Mouse (Mus musculus) spleen, postnatal 10 days (tissue): ENCODE data around the gene Gnat3.
"Not testable (repeated sequence)": the region's sequence is repeated elsewhere in the genome, so short reads cannot be mapped to it uniquely, and the experiment has no call there.

Experiments used
- DNase-seq, 2 experiments: peaks; one replicate each; pipeline ENCODE4 v3.0.0; 2021 to 2022; ENCODE audit warnings: low spot score in 2 of 2

Gene Gnat3

DNA sequence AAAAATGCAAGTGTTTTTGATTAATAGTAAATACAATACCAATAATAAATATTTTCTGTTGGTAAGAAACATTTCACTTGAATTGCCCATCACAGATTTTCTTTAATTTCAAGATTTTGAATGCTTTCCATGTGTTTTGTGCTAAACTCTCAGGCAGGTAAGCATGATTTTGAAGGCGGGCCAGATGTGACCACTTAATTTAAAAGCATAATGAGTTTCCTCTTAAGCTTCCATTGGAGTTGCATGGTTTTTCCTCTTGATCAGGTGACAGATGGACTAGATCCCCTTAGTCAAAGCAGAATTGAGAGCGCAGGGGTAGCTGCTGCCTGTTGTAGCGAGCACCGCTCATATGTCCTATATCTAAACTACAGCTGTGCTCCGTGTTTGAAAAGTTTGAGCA is at the start of gene Gnat3:
Gnat3 (plus strand) TSS at position 301 of the 400 bp plus-strand sequence.
- no peak for DNase-seq

DNA sequence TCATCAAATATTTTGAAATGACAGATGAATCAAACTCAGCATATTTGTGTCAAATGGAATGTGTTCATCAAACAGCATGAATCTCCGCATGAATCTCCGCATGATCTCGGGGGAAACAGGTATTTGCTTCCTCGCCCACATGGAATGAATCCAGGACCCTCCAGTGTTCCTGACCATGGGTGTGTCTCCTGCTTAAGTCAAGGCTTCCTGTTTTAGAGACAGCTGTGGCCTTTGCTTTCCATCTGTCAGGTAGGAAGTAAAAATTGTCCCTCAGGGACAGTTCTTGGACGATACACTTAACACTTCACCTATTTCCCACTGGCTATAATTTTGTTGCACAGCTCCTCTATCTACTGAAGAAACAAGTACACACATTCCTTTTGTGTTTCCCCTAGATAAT is 43.4 kb upstream of the Gnat3 start:
- DNase-seq, result no peak

DNA sequence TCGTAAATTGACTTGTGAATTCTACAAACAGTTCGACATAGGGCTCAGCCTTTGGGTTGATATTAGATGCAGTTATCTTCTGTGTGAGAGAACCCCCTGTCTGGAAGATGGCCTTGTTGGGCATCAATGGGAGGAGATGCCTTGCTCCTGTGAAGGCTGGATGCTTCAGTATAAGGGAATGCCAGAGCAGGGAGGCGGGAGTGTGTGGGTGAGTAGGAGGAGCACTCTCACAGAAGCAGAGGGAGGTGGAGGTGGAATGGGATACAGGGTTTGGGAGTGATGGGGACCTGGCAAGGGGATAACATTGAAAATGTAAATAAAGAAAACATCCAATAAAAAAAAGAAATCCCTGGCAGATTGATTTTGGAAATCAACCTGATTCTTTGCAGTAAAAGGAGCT is 38.7 kb upstream of the Gnat3 start:
- no peak for DNase-seq

DNA sequence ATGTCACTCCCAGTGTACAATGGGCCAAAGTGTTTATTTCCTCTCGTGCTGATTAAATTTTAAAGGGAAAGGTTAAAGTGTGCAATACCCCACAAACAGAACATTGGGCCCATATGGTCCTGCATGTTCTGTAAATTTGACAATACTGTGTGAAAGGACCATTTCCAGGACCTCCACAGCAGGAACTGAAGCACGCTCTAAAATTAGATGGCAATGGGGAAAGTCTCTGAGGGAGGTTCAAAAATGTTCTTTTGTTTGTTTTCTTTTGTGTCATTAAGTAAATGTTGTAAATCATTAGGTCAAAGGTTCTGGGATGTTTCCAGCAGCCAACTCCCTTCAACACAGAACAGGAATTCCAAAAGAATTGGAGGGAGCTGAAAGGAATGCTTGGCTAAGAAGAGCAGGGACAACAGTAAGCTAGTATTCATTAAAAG is 38.2 kb upstream of the Gnat3 start:
- no peak for DNase-seq

DNA sequence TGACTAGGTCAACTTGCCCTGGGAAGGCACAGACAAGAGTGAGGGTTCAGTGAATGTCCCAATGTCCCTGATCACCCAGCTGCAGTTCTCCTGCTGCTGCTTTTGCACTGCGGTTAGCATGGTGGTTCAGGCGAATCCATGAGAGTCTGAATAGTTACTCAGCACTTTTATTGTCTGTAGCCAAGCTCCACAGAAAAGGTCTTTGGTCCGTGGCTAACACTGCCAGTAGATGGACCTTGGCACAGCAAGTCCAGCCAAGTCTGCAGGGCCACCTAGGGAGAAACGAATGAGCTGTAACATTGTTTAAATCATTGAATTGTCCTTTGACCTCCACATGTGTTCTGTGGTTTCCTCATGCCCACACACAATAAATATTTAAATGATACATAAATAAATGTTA is 33.9 kb upstream of the Gnat3 start:
- DNase-seq, result no peak

DNA sequence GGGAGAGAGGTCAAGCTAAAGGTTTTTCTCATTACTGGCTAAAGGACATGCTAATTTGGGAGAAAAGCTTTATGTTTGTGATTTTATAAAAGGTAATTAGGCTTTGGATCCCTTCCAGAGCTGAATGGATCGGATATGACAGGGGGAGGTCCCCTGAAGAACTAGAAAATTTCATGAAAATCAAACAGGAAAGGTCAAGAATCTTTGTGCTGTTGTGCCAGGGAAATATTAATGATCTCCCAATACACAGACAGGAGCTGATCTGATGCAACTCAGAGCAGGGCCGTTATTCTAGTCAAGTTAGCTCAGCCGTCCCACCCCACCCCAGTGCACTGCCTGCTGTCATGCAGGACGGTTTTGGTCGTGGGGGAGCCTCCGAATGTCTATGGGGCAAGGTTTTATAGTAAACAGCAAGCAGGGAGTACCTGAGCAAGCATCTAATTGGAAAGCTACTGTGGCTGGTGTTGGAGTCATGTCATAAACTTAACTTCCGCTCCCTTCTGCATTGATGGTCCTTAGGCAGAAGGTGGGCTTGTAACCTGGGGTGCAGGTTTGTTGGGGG is 33.3 kb upstream of the Gnat3 start:
- DNase-seq, result no peak

DNA sequence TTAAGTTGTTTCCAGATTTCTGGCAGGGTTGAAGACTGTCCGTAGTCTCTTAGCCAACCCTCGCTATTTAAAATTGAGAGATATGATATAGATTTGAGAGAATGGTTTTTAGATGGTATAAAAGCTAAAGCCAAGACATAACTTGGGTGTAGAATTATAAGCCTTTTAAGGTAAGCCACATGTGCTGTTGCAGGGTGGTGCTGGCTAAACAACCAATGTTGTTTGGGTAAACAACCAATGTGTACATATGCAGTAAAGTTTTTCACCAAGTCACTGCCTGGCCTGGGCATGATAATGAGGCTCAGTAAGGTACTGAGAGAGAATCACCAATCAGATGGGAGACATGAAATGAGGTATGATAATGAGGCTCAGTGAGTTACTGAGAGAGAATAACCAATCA is 30.8 kb upstream of the Gnat3 start:
- not testable (repeated sequence) for DNase-seq

DNA sequence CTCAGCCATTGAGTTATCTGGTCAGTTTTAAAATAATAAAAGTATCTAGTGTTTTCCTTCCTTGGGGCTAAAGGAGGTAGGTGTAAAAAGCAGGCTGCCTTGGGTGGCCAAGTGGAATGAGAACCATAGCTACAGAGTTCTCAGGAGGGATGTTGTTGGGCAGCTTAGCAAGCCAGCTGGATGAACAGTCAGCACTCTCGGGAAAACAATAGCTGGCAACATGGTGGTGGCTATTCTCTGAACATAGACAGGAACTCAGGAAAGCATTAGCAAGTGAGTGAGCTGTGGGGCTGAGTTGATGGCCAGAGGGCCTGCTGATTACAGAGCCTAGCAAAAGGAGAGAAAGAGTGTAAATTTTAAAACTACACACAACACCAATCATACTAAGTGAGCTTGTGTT is 27.8 kb upstream of the Gnat3 start:
- DNase-seq, result no peak

DNA sequence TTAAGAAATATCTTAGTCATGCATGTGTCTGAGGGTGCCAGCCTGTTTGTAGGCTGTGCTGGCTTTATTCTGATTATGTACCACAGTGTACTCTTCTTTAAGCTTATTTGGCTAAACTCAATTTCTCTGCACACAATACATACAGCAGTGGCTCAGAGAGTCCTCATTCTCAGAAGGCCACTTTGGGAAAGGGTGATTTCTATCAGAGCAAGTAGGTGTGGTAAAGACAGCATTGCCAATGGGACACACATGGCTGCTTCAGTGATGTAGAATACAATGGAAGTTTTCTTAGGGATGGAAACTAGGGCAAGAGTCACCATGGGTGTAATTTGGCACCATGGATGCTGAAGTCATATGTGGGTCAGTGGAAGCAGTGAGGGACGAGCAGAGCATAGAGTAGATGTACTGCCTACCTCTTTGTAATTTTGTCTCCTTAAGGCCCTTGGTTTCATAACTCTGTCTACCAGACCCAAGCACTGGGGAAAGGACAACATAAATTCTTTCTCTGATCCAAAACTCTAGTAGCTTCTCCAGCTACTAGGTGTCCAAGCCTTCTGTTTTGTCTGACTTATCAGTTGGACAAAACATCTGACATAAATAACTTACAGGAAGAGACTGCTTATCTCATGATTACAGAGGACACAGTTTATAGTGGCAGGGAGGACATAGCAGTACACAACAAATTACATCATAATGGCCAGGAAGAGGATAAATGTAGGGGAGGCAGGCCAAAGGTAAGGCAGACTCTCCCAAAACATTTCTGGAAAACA is 24.0 kb upstream of the Gnat3 start:
- DNase-seq, result no peak

DNA sequence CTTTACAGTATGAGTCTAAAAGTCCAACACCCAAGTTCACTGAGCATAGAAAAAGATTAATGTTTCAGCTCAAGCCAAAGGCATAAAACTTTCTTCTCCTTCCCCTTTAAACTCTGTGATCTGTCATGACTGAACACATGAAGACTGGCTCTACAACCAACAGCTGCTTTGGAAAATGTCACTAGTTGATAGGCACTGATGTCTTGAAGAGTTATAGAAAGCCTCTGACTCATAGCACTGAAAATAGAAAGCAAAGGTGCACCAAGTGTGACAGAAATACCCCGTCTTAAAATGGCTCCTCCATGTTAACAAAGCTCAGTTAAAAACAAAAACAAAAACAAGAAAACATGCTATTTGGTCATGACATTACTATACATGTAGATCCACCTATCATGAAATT is 5.9 kb upstream of the Gnat3 start:
- DNase-seq, result no peak

DNA sequence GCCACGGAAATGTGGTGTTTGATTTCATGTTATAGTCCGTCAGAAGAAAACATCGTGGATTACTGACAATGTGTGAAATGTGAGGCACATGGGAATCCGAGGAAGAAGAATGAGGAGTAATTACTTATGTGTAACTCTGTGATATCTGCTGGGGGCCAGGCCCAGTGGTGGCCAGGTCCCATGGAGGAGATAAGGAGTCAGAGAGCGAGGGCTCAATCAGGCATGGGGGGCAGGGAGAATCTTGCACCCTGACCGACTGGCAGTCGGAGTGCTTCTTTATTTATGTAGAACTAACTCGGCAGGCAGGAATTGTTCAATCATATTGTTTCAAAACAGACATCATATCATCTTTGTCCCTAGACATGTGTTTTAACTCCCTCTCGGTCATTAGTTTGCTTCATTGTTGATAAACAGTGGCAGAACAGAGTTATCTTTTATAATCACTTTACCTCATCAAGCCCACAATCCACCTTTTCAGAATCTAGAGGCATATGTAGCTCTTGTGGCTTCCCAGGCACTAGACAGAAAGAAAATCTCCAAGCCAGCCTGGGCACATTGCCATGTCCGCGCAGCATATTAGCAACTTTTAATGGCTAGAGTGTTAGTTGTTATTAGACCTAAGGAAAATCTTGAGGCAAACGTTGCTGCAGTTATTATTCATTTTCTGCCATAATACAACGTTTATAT is 7.5 kb downstream of the Gnat3 start:
- no peak for DNase-seq

DNA sequence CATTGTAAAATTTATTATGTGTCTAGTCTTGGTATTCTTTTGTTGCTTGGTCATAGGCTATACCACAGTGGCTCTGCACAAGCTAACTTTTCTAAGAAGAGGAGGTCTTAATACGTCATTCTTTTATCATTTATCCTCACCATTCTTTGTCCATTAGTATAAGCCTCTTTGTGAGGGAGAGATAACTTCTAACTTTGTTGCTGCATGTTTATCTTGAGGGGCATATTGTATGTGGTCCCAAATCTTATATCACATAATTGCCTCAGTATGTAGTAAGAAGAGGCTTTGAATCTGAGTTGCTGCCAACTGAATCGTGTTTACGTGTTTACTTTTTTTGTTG is 8.0 kb downstream of the Gnat3 start:
- no peak for DNase-seq

DNA sequence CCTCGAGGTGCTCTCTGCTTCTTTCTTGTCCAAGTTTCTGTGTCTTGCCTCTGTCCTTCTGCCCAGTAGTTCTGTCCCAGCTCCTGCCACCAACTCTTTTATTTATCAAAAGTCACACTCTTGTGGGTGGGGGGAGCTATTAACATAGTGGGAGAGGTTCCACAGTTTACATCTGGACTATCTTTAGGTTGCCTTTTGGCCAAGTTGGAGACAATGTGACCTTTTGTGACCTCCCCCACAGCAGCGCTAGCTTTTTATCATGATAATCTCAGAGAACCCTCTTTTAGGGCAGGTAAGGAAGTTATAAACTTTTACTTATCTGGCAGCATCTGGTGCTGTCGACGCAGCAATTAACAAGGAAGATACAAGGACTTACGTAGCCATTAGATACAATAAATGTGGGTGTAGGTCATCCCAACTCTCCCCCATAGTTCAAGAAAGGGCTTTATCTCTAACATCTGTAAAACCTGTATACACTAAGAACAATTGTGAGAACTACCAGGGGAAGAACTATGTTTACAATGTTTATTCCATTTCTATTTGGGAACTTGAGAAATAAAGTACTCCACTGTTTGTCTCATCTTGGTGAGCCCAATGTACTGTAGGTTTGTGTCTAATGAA is 18.3 kb downstream of the Gnat3 start:
- DNase-seq, result no peak

DNA sequence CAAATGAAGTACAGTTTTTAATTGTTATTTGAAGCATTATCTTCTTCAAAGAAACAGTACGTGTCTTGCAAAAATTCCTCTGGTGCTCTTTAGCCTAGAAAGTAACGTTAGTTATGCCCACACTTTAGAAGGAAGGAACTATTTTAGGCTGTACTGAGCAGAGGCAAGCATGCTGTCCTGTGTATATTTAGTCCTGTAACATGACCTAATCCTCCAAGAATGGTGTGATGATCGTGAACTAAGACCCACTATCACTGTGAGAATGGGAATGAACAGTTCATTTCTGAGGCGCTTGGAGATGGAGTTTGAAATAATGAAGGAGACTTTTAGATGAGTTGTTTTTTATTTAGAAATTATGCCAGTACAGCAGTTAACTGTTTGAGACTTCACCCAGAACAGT is 20.4 kb downstream of the Gnat3 start:
- DNase-seq, result no peak

DNA sequence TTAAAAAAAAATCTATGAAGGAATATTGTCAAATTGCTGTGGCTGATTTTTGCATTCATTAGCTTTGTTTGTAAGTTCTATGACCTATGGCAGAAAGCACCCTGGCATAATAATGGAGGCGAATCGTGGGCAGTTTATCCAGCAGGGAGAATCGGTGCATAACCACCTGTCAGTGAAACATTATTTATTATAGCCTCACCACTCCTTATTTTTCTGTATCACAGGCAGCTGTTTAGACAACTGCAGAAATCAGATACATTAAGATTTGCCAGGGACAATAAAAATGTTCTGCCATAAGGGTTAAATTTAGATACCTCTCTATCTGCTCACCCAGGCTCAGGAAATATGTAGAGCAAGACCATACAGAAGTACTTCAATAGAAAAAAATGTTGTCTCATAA is 22.2 kb downstream of the Gnat3 start:
- no peak for DNase-seq

DNA sequence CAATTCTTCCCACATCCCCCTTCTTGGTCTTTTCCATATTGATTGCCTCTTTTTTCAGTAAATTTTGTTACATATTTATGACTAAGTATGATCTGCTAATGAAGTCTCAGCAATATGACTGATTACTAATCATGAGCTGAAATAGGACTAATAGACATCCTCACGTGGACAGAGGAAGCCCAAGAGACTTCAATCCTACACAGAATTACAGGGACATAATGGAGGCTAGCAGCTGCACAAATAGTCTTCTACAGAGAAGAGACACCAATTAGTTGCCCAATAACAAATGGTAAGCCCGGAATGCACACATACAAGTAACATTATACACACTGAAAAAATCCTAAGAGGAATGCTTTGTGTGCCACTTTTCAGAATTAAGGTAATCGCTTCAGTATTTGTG is 24.3 kb downstream of the Gnat3 start:
- no peak for DNase-seq

DNA sequence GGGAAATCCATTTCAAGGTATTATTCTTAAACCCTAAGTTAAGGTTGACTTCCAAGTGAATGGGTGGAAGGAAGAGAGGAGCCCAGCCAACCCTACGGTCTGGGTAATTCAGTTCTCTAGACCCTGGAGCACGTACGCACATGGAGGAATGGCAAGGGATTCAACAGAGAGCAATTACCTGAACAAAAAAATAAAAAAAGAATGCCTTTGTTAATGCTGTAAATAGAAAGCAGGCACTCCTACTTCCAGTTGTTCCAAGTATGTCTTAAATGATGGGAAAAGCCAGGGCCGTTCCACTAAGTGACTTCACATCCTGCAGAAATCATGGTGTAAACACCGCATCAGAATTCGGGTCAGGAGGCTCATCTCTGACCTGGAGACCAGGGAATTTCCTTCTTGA is 28.3 kb downstream of the Gnat3 start:
- DNase-seq, result no peak

DNA sequence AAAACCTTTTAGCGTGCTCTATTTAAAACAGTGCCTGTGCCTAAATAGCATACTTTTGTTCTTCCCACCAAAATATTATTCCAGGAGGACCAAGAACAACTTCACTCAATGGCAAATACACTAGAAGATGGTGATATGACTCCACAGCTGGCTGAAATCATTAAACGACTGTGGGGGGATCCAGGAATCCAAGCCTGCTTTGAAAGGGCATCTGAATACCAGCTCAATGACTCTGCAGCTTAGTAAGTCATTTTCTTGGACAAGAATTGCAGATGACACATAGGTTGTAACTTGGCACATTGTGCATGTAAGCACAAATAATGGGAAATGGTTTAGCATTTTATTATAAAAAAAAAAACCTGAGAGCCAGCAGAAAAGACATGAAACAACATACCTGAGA is 37.2 kb downstream of the Gnat3 start:
- no peak for DNase-seq

DNA sequence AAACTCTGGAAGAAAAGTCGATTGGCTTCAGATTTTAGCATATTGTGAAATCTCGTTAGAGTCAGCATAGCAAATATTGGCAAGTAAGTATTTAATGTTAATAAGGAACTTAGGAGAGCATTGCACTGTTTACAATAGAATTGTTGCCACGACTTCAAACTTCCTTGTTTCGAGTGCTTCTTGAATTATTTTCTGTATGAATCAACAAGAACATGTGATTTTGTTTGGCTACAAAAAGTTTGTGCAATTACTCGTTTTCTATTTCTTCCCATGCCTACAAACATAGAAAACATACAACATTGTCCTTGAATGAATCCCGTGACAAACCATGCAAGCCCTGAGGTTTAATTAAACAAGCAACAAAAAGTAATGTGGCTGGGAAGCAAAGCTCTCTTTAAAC is 37.8 kb downstream of the Gnat3 start:
- DNase-seq, result no peak

DNA sequence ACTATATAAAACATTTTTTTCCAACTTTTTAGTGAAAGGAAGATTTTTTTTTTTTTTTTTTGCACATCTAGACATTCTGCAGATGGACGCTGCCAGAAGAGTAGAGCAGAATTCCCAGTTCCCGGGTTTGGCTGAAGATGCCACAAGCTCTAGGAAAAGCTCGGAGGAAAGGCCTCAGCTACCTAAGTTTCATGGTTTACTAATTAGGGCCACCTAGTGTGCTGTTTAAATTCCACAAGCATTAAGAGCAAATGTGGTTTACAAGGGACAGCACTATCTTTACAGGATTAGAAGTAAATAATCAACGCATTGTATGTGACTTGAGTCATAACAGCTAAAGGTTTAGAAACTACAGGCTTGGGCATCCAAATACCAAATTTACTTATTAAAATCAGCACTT is 39.3 kb downstream of the Gnat3 start:
- DNase-seq, result no peak

DNA sequence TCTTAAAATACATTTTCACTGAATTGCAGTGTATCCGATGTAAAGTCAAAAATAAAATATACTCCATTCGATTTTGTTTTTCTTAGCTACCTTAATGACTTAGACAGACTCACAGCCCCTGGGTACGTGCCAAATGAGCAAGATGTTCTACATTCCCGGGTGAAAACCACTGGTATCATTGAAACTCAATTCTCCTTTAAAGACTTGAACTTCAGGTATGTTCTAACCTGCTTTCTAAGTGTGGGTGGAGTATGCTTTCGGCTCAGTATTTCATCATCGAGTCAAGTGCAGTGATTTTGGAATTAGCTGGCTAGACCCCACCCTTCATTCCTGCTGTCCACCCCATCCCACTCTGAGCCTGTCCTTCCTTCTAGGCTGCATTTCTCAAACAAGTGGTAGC is 41.3 kb downstream of the Gnat3 start:
- DNase-seq, result no peak

DNA sequence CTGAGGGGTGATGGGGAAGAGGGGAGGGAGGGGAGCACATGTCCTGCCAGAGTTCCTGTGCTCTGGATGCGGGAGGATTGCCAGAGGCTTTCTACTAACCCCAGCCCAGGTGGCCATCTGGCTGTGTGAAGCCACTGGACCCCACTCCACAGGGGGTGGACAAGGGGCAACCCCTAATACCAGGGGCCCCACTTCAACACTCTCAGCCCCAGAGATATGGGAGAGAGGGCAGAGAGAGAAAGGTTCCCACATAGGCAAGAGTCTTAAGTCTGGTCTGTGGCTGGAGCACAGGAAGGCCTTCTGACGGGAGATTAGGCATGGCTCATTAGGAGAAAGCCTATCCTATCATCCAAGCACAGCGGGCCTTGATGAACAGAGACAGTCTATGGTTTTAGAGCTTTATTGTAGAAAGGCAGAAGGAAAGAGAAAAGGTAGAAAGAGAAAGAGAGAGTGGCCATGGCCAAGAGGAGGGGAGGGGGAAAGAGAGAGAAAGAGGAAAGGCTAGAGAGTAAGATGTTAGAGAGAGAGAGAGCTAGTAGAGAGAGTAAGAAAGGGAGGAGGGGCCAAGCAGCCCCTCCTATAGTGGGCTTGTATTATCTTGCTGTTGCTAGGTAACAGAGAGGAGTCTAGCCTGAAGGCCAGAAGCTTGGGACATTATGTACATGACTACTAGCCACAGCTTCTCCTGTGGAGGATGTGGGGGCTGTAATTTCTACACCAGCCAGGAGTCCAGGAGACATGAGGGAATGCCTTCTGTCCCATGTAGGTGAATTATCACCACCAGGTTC is 42.7 kb downstream of the Gnat3 start:
- DNase-seq, result no peak
